Mouse (Mus musculus) gastrocnemius, postnatal 10 days (tissue): Measurements from ENCODE around the gene Slc39a7. TPM values are rescaled to one million over a fixed set of nuclear protein-coding genes. Genes with fewer than 3 reads are reported as not detected.
"Not testable (repeated sequence)": the region's sequence is repeated elsewhere in the genome, so short reads cannot be mapped to it uniquely, and the experiment has no call there.

Experiments used
- DNase-seq: peaks from one replicate; pipeline ENCODE4 v3.0.0; 2021; ENCODE audit warnings: mixed read lengths
- total RNA-seq, 2 experiments: library from RNA; stranded (reverse); gene quantifications; 2 replicates each; pipeline ENCODE4 v1.2.3; 2021

Gene Slc39a7
- total RNA-seq, 2 experiments from 2014 or later: 64.1 to 75.4 TPM

GRCm38 (mm10) chr17:34030861-34031326 lies 588 bp downstream of the Slc39a7 start:
- DNase-seq: peak; percentile 45

DNA sequence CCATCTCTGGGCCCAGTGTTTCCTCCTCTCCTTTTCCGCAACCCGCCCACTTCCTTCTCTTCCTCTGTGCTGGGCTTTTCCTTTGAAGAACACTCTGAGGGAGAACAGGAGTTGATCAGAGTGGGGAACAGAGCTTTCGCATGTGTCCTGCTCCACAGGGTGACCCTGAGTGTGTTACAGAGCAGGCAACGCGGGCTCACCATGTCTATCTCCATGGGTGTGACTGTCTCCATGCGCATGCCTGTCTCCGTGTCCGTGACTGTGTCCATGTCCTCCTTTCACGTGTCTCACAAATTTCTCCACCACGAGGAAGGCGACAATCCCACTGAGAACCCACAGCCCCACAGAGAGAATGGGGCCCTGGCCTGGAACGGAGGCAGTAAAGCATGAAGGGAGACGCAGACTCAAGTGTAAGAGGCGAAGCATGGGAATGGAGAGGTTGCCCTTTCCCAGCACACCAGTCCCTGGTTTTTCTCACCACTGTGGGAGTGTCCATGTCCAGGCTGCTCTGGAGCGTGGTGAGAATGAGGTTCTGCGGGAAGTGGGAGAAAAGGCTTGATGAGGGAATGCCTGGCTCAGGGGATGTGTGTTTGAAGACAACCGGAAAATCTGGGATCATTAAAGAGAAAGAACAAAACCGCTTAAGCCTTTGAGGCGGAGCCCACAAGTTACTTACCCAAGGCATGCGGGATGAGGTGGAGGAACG lies 1.4 kb downstream of the Slc39a7 start:
- no peak for DNase-seq

- DNase-seq: no peak
Measured at GRCm38 (mm10) chr17:34029150-34029889, 2.2 kb downstream of the Slc39a7 start.

- peak; percentile 8 for DNase-seq
Measured at GRCm38 (mm10) chr17:34028501-34029149, 2.9 kb downstream of the Slc39a7 start.

DNA sequence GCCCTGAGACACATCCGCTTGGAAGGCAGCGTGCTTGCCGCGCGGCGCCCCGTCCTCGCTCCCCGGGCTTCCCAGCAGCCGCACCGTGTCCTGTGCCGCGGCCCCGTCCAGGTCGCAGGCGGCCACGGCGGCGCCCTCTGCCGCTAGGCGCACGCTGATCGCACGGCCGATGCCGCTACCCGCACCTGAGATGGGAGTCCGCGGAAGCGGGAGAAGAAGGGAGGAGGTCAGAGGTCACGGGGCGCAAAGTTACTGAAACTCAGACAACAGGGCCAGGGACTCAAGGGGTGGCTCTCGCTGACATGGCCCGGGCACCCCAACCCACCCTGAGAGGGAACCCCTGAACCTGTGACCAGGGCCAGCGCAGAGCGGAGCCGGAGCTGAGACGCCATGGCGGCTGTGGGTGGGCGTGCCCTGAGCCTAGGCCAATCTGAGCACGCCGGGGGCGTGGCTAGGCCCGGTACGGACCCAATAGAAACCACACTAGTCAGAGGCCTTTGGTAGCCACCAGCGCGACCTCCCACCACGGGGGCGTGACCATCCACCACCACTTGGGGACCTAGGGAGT lies 3.7 kb downstream of the Slc39a7 start, which contains the start of gene H2-Ke6:
H2-Ke6 (minus strand) TSS at position 405 of the 568 bp plus-strand sequence.
- DNase-seq: peak; percentile 93

- DNase-seq: peak; percentile 18
Measured at GRCm38 (mm10) chr17:34026917-34027655, 4.4 kb downstream of the Slc39a7 start.

GRCm38 (mm10) chr17:34026221-34026620 lies 5.3 kb downstream of the Slc39a7 start:
- DNase-seq: no peak

DNA sequence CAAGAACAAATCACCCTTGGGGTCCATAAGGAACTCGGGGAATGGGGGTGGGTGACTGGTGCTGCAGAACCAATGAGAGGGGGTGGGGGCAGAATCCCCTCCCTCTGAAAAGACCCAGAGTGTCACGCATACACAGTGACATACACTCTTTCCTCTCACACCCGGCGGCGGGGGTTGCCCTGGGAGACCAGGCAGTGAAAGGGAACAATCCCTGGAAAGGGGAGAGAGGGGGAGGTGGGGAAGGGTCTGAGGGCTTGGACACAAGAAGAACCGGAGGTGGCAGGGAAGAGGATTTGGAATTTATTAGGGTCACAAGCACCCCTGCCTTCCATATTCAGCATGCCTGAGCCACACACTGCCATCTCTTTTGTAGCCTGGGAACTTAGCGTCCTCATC lies 5.7 kb downstream of the Slc39a7 start:
- DNase-seq: peak; percentile 11

GRCm38 (mm10) chr17:34024861-34025755 lies 6.4 kb downstream of the Slc39a7 start:
- DNase-seq: peak; percentile 67

DNA sequence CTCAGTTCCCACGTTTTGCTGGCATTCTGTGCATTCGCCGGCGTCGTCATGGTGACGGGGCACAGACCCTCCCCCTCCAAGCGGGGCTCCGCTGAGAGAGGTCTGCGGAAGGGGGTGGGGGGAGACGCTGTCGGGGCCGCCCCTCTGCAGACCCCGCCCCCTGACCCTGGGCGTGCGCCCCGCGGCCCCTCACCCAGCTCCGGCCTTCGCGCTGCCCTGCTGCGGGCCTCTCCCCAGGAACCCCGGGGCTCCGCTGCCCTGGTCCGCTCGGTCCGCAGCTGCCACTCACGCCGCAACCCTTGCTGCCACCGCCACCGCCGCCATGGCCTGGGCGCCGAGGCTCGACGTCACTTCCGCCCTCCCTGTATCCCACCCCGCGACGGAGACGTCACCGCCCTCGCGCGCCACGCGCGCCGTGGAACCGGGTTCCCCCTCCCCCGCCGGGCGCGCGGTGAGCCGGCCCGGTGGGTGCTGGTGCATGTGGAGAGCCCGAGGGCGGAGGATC lies 7.1 kb downstream of the Slc39a7 start, which contains the start of gene Ring1:
Ring1 (minus strand) TSS at position 364 of the 505 bp plus-strand sequence.
- DNase-seq: peak; percentile 87

DNA sequence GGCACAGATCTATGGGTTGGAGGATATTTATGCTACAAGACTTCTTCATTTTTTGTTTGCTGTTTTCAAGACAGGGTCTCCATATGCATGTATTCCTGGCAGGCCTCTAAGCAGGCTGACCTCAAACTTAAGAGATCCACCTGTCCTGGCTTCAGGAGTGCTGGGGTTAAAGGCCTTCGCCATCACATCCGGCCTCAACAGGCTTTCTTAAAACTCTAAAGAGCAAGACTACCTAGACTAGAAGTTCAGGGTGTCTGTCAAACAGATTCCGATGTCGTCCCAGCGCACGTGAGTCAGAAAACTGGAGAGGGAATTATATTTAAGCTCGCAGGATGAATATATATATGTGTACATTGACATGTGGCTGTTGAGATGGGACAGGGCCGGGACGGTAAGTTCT lies 7.8 kb downstream of the Slc39a7 start:
- no peak for DNase-seq

DNA sequence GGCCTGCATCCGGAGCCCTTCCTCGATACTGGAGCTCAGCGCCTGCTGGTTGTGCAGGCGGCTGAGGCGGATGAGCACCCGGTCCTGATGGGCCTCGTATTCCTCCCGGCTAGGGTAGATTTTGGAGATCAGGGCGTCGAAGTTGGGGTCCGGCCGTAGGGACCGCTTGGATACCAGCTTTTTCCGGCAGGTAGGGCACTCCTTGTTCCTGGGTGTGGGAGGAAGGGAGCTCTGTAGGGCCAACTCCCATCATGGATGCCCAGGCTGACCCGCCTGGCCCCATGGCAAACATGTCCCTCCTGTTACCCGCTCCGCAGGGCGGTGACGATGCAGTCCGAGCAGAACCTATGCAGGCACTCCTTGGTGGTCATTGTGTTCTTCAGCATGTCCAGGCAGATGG lies 8.5 kb downstream of the Slc39a7 start:
- peak; percentile 8 for DNase-seq

DNA sequence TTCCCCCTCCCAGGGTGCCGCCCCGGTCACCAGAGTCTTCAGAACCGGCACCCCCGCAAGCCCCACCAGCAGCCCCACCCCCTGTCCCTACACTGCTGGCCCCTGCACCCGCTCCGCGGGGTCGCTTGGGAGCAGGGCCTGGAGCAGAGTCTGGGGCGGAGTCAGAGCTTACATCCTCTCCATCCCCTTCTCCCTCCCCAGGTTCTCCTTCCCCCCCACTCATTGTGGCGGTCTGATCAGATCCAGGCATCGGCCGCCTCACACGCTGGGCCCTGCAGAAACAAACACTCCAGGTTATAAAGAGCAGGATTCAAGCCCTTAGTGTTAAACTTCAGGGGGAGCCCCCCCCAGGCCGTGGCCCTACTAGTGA lies 9.1 kb downstream of the Slc39a7 start:
- DNase-seq: no peak

DNA sequence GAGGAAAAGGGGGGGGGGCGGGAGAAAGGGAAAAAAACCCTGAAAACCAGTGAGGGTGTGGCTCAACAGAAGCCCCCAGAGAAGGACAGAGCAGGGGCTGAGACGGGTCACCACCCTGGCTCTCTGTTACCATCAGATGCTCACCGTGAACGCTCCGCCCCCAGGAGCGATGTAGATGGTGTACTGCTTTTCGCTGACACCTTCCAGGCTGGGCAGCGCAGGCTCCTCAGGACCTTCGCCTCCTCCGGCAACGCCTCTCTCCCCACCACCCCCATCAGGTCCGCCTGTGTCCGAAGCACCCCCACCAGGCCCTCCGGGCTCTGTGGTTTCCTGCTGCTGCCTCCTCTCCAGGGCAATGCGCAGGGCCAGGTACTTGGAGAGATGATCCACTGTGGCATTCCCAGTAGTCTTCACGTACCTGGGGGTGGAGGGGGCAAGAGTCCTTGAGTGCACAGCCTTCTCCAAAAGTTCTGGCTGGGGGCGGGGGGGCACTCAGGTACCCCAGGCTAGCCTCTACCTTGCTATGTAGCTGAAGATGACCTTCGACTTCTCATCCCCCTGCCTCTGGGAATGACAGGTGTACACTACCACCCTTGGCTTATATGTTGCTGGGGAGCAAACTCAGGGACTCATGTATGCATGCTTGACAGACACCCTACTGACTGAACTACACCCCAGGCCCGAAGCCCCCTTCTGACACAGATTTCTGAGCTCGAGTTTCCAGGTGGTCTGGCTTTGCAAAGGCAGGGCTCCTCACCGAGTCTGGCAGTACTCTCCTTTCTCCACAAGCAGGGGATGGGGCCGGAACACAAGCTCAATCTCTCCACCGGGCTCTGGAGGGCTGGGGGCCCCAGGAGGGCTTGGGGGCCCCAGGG lies 9.7 kb downstream of the Slc39a7 start:
- peak; percentile 13 for DNase-seq

DNA sequence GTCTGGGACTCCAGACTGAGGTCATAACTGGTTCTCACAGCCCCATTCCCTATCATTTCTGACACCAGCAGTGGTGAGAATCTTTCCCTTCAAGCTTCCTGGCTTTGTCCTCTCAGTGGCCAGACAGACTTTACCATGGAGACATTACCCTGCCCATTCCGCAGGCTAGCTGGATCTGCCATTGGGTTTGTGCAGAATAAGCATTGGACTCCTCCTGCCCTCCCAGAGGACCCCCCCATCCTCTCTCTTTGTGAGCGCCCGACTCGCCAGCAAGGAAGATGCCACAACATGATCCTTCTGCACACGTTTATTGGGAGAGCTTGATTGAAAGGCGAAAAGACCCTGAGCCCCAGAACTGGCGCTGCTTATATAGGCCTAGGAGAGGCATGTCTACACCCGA lies 18.0 kb downstream of the Slc39a7 start:
- no peak for DNase-seq

DNA sequence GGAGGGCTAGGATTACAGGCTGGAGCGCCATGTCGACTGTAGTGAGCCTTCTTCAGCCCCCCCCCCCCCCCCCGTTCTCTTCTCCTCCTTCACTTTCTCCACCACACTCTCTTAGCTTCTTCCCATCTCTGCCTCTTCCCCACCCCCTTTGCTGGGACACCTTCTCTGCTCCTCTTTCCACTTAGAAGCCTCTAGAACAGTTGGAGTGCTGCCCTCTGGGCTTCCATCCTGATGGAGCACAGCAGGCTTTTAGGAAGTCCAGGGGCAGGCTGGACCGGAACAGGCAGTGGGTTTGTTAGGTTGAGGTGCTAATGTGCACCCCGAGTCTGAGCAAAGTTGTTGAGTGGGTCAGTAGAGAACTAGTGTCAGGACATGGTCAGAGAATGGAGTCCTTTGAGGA lies 21.3 kb downstream of the Slc39a7 start:
- no peak for DNase-seq

GRCm38 (mm10) chr17:34006570-34006969 lies 24.9 kb downstream of the Slc39a7 start:
- no peak for DNase-seq

- no peak for DNase-seq
Measured at GRCm38 (mm10) chr17:34003426-34003825, 28.1 kb downstream of the Slc39a7 start.

DNA sequence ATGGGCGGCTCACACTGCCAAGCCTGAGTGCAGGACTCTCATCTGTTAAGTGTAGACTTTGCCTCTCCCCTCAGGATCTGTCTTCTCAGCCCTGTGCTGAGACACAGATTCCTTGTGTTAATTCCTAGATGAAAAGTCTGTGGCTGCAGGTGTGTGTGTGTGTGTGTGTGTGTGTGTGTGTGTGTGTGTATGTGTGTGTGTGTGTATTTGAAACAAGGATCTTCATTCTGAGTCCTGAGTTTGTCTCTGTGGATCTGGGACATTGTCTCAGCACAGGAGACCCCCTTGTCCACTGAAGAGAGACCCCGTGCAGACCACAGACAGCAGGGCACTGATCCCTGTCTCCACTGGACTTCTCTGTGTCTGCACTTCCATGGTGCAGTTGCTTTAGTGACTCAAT lies 30.7 kb downstream of the Slc39a7 start:
- DNase-seq: not testable (repeated sequence)

- peak; percentile 80 for DNase-seq
Measured at GRCm38 (mm10) chr17:34000150-34000537, 31.3 kb downstream of the Slc39a7 start, which contains the start of gene H2-K1. H2-K1 (minus strand) TSS chr17:34000347.
